Mouse (Mus musculus) Patski (cell line): ENCODE measurements around the gene Vps26a. TPM values are rescaled to one million over a fixed set of nuclear protein-coding genes. Genes with fewer than 3 reads are reported as not detected.

Source experiments
- ATAC-seq: fragments of 100-300 bp; one replicate; pipeline ENCODE4 v1.8.0; 2021
- CTCF ChIA-PET: fragments of 350-600 bp; sonication (Branson Sonifier 250); formaldehyde crosslinking; loops from one replicate; lab custom pipeline; 2022; ENCODE audit warnings: inconsistent platforms; lab: Charles Lee
- POLR2A ChIA-PET: fragments of 350-600 bp; sonication (Branson Sonifier 250); formaldehyde crosslinking; loops from one replicate; lab custom pipeline; 2022; ENCODE audit warnings: antibody characterized with exemption, inconsistent platforms; lab: Charles Lee
- DNase-seq: peaks from one replicate; pipeline ENCODE4 v3.0.0-alpha.2; 2011; ENCODE audit warnings: low read depth, low spot score
- H3K27me3 ChIP-seq: fragments of 371-371 bp; one replicate; pipeline ENCODE4 v1.5.1; 2021
- CTCF ChIP-seq: fragments of 100-300 bp; IDR thresholded peaks from one replicate; pipeline ENCODE4 v1.5.1; 2021
- in situ Hi-C: fragments of 300-500 bp; cut with MboI; formaldehyde crosslinking; loops from 3 replicates; pipeline ENCODE4 v1.11.1; 2018; ENCODE audit warnings: low pct_unique_long_range_greater_than_20kb, mixed read lengths
- polyA plus RNA-seq: library from polyadenylated mRNA; unstranded; gene quantifications from one replicate; pipeline ENCODE4 v1.2.3, GENCODE M21; 2021

Gene Vps26a
- polyA plus RNA-seq, 1 experiment from 2014 or later: 81.6 TPM

- ATAC-seq: no peak
- no peak for TF ChIP-seq CTCF
- POLR2A ChIA-PET: no interaction called here
- H3K27me3 ChIP-seq: no peaks in the 10 kb centered on the region
- CTCF ChIA-PET: interaction anchor here (1.4 to 2.3 kb wide), 2 partner anchors 9 to 42 kb away, joined by 5 to 7 read pairs; no protein-coding TSS in a partner anchor
- in situ Hi-C loops: no loop called here
- DNase-seq: no peak
Measured at GRCm38 (mm10) chr10:62509032-62509656, 22.5 kb upstream of the Vps26a start.

GRCm38 (mm10) chr10:62508459-62508858 is 21.9 kb upstream of the Vps26a start:
- TF ChIP-seq CTCF: no peak
- in situ Hi-C loops: no loop called here
- CTCF ChIA-PET: interaction anchor here (2.3 kb wide), 1 partner anchor 42 kb away, joined by 7 read pairs; no protein-coding TSS in a partner anchor
- POLR2A ChIA-PET: no interaction called here
- ATAC-seq: no peak
- no peaks in the 10 kb centered on the region for H3K27me3 ChIP-seq
- DNase-seq: no peak

GRCm38 (mm10) chr10:62507591-62508308 is 21.1 kb upstream of the Vps26a start:
- ChIA-PET CTCF (interaction anchor here (1.5 to 2.3 kb wide), 3 partner anchors 23 to 50 kb away, joined by 3 to 7 read pairs (median 4); no protein-coding TSS in a partner anchor), POLR2A (no interaction called here)
- DNase-seq: no peak
- no peak for TF ChIP-seq CTCF
- ATAC-seq: no peak
- H3K27me3 ChIP-seq: no peaks in the 10 kb centered on the region
- in situ Hi-C loops: no loop called here

GRCm38 (mm10) chr10:62507071-62507470 is 20.5 kb upstream of the Vps26a start:
- no peaks in the 10 kb centered on the region for H3K27me3 ChIP-seq
- ATAC-seq: no peak
- no peak for DNase-seq
- in situ Hi-C loops: no loop called here
- CTCF ChIA-PET: interaction anchor here (1.5 to 1.6 kb wide), 2 partner anchors 24 to 51 kb away, joined by 3 to 4 read pairs; no protein-coding TSS in a partner anchor
- no peak for TF ChIP-seq CTCF
- POLR2A ChIA-PET: no interaction called here

- no peaks in the 10 kb centered on the region for H3K27me3 ChIP-seq
- in situ Hi-C loops: no loop called here
- POLR2A ChIA-PET: no interaction called here
- no peak for DNase-seq
- ATAC-seq: no peak
- CTCF ChIA-PET: interaction anchor here (1.6 kb wide), 1 partner anchor 25 kb away, joined by 3 read pairs; no protein-coding TSS in a partner anchor
- no peak for TF ChIP-seq CTCF
Measured at GRCm38 (mm10) chr10:62506019-62506556, 19.5 kb upstream of the Vps26a start.

- in situ Hi-C loops: no loop called here
- no peak for TF ChIP-seq CTCF
- H3K27me3 ChIP-seq: no peaks in the 10 kb centered on the region
- DNase-seq: no peak
- POLR2A ChIA-PET: no interaction called here
- CTCF ChIA-PET: interaction anchor here (0.7 kb wide), 1 partner anchor 44 kb away, joined by 3 read pairs; no protein-coding TSS in a partner anchor
- ATAC-seq: no peak
Measured at GRCm38 (mm10) chr10:62505224-62505983, 18.8 kb upstream of the Vps26a start.

GRCm38 (mm10) chr10:62503836-62504628 is 17.4 kb upstream of the Vps26a start:
- ATAC-seq (no peak), DNase-seq (no peak)
- in situ Hi-C loops: loop anchor here (5.0 kb wide), 1 partner anchor 48 kb away; no protein-coding TSS in a partner anchor
- TF ChIP-seq CTCF: no peak
- POLR2A ChIA-PET: interaction anchor here (0.7 kb wide), 1 partner anchor 46 kb away, joined by 5 read pairs; no protein-coding TSS in a partner anchor
- H3K27me3 ChIP-seq: no peaks in the 10 kb centered on the region
- CTCF ChIA-PET: no interaction called here

GRCm38 (mm10) chr10:62503353-62503752 is 16.7 kb upstream of the Vps26a start:
- ChIA-PET CTCF (no interaction called here), POLR2A (interaction anchor here (0.7 kb wide), 1 partner anchor 47 kb away, joined by 5 read pairs; no protein-coding TSS in a partner anchor)
- in situ Hi-C loops: loop anchor here (5.0 kb wide), 1 partner anchor 49 kb away; no protein-coding TSS in a partner anchor
- no peaks in the 10 kb centered on the region for H3K27me3 ChIP-seq
- TF ChIP-seq CTCF: no peak
- DNase-seq (no peak), ATAC-seq (no peak)

GRCm38 (mm10) chr10:62501951-62502350 is 15.3 kb upstream of the Vps26a start:
- no peaks in the 10 kb centered on the region for H3K27me3 ChIP-seq
- no peak for TF ChIP-seq CTCF
- in situ Hi-C loops: loop anchor here (5.0 kb wide), 1 partner anchor 50 kb away; no protein-coding TSS in a partner anchor
- ATAC-seq (no peak), DNase-seq (no peak)
- ChIA-PET CTCF (interaction anchor here (2.9 kb wide), 1 partner anchor 49 kb away, joined by 21 read pairs; no protein-coding TSS in a partner anchor), POLR2A (no interaction called here)
